Mouse (Mus musculus) MEL (cell line): Measurements from ENCODE around the gene Camta1. TPM values are rescaled to one million over a fixed set of nuclear protein-coding genes. Genes with fewer than 3 reads are reported as not detected.

ENCODE experiments used
- DNase-seq: peaks from one replicate; pipeline ENCODE4 v3.0.0; 2011; ENCODE audit warnings: low read depth, low spot score
- H3K27ac ChIP-seq: 2 replicates; pipeline ENCODE4 v1.5.1; 2012; ENCODE audit warnings: low read depth, mild to moderate bottlenecking, control low read depth, low read length, moderate library complexity; ENCODE audit not compliant: control insufficient read depth
- H3K27me3 ChIP-seq, 2 experiments: fragments of 150-350 bp in 1 of 2; sonication (generic) in 1 of 2; 2 replicates each; pipeline ENCODE4 v1.6.1; 2012; ENCODE audit warnings: low read length in 2 of 2, mild to moderate bottlenecking in 2 of 2, improper control_type of control experiment in 1 of 2, moderate library complexity in 1 of 2; ENCODE audit not compliant: insufficient read depth in 2 of 2, control insufficient read depth in 1 of 2
- H3K36me3 ChIP-seq, 2 experiments: 2 replicates each; pipeline ENCODE4 v1.6.1; 2012 to 2014; ENCODE audit warnings: low read length in 2 of 2, improper control_type of control experiment in 1 of 2, inconsistent platforms in 1 of 2, mild to moderate bottlenecking in 1 of 2; ENCODE audit not compliant: insufficient read depth in 2 of 2, control insufficient read depth in 1 of 2
- H3K4me1 ChIP-seq, 2 experiments: fragments of 150-350 bp in 1 of 2; sonication (generic) in 1 of 2; 2 replicates each; pipeline ENCODE4 v1.6.1; 2012; ENCODE audit warnings: low read length in 2 of 2, improper control_type of control experiment in 1 of 2, mild to moderate bottlenecking in 1 of 2; ENCODE audit not compliant: insufficient read depth in 2 of 2, control insufficient read depth in 1 of 2
- H3K4me3 ChIP-seq, 2 experiments: fragments of 150-350 bp in 1 of 2; sonication (generic) in 1 of 2; 2 replicates each; pipeline ENCODE4 v1.5.1; 2012; ENCODE audit warnings: low read depth in 2 of 2, low read length in 2 of 2, mild to moderate bottlenecking in 2 of 2, moderate library complexity in 2 of 2, control low read depth in 1 of 2, improper control_type of control experiment in 1 of 2; ENCODE audit not compliant: control insufficient read depth in 1 of 2, insufficient read depth in 1 of 2
- H3K79me2 ChIP-seq: 2 replicates; pipeline ENCODE4 v1.6.1; 2012; ENCODE audit warnings: mild to moderate bottlenecking, low read length, moderate library complexity; ENCODE audit not compliant: control insufficient read depth, poor library complexity, insufficient read depth
- H3K9ac ChIP-seq: 2 replicates; pipeline ENCODE4 v1.6.1; 2012; ENCODE audit warnings: low read depth, mild to moderate bottlenecking, control low read depth, low read length, moderate library complexity; ENCODE audit not compliant: control insufficient read depth, poor library complexity, severe bottlenecking
- H3K9me3 ChIP-seq: fragments of 150-350 bp; sonication (generic); replicated peaks from 2 replicates; pipeline ENCODE4 v1.6.1; 2012; ENCODE audit warnings: mild to moderate bottlenecking, low read length, improper control_type of control experiment, moderate library complexity; ENCODE audit not compliant: insufficient read depth
- BHLHE40 ChIP-seq: IDR thresholded peaks from 2 replicates; pipeline ENCODE4 v1.6.1; 2012; ENCODE audit warnings: low read depth, mild to moderate bottlenecking, inconsistent platforms, low read length, improper control_type of control experiment, borderline replicate concordance
- CHD2 ChIP-seq: IDR thresholded peaks from 2 replicates; pipeline ENCODE4 v1.6.1; 2011; ENCODE audit warnings: low read length, improper control_type of control experiment
- CTCF ChIP-seq, 3 experiments: IDR thresholded peaks in 2 of 3; conservative IDR thresholded peaks in 1 of 3; 2 replicates each; pipeline ENCODE4 v1.5.1; 2011 to 2012; ENCODE audit warnings: low read length in 3 of 3, low read depth in 2 of 3, mild to moderate bottlenecking in 2 of 3, improper control_type of control experiment in 1 of 3, inconsistent platforms in 1 of 3, mixed read lengths in 1 of 3, moderate library complexity in 1 of 3; ENCODE audit not compliant: control insufficient read depth in 1 of 3, insufficient read depth in 1 of 3, poor library complexity in 1 of 3, severe bottlenecking in 1 of 3
- E2F4 ChIP-seq: IDR thresholded peaks from 2 replicates; pipeline ENCODE4 v1.6.1; 2011; ENCODE audit warnings: low read depth, low read length, improper control_type of control experiment, borderline replicate concordance
- ELF1 ChIP-seq: IDR thresholded peaks from 2 replicates; pipeline ENCODE4 v1.6.1; 2014; ENCODE audit warnings: low read depth, mild to moderate bottlenecking, inconsistent platforms, low read length, improper control_type of control experiment, moderate library complexity
- MAX ChIP-seq: IDR thresholded peaks from 2 replicates; pipeline ENCODE4 v1.6.1; 2011; ENCODE audit warnings: low read length, improper control_type of control experiment
- MEF2A ChIP-seq: IDR thresholded peaks from 2 replicates; pipeline ENCODE4 v1.6.1; 2014; ENCODE audit warnings: low read depth, mild to moderate bottlenecking, inconsistent platforms, low read length, improper control_type of control experiment; ENCODE audit not compliant: poor library complexity, insufficient replicate concordance, severe bottlenecking; ENCODE audit errors: extremely low read depth
- MXI1 ChIP-seq: IDR thresholded peaks from 2 replicates; pipeline ENCODE4 v1.6.1; 2011; ENCODE audit warnings: mild to moderate bottlenecking, low read depth, low read length, improper control_type of control experiment
- MYC ChIP-seq: IDR thresholded peaks from 2 replicates; pipeline ENCODE4 v1.6.1; 2011; ENCODE audit warnings: low read depth, mild to moderate bottlenecking, low read length, improper control_type of control experiment, moderate library complexity
- NELFE ChIP-seq: IDR thresholded peaks from 2 replicates; pipeline ENCODE4 v1.6.1; 2011; ENCODE audit warnings: low read depth, low read length, improper control_type of control experiment
- POLR2A ChIP-seq, 2 experiments: IDR thresholded peaks; 2 replicates each; pipeline ENCODE4 v1.6.1; 2011 to 2012; ENCODE audit warnings: low read length in 2 of 2, mild to moderate bottlenecking in 2 of 2, control low read depth in 1 of 2, improper control_type of control experiment in 1 of 2, low read depth in 1 of 2, moderate library complexity in 1 of 2; ENCODE audit not compliant: control insufficient read depth in 1 of 2, insufficient read depth in 1 of 2, poor library complexity in 1 of 2
- RAD21 ChIP-seq: IDR thresholded peaks from 2 replicates; pipeline ENCODE4 v1.6.1; 2011; ENCODE audit warnings: mild to moderate bottlenecking, low read depth, low read length, improper control_type of control experiment
- SIN3A ChIP-seq: IDR thresholded peaks from 2 replicates; pipeline ENCODE4 v1.6.1; 2012; ENCODE audit warnings: low read length, improper control_type of control experiment, inconsistent platforms
- SMC3 ChIP-seq: IDR thresholded peaks from 2 replicates; pipeline ENCODE4 v1.6.1; 2011; ENCODE audit warnings: low read depth, low read length, improper control_type of control experiment
- TAL1 ChIP-seq: IDR thresholded peaks from 2 replicates; pipeline ENCODE4 v1.6.1; 2012; ENCODE audit warnings: mild to moderate bottlenecking, inconsistent platforms, low read length, moderate library complexity, mixed read lengths
- TCF12 ChIP-seq: IDR thresholded peaks from 2 replicates; pipeline ENCODE4 v1.6.1; 2014; ENCODE audit warnings: low read depth, mild to moderate bottlenecking, inconsistent platforms, low read length, improper control_type of control experiment, moderate library complexity
- ZNF384 ChIP-seq: IDR thresholded peaks from 2 replicates; pipeline ENCODE4 v1.6.1; 2012; ENCODE audit warnings: low read depth, mild to moderate bottlenecking, inconsistent platforms, low read length, improper control_type of control experiment
- polyA plus RNA-seq, 2 experiments: library from polyadenylated mRNA; stranded (reverse) in 1 of 2; unstranded in 1 of 2; fragments of >175 nt in 1 of 2; fragments of >200 nt in 1 of 2; gene quantifications; 2 replicates each; pipeline versions ENCODE4 v1.2.1 to v1.2.4; 2012; ENCODE audit warnings: low replicate concordance in 2 of 2, low read depth in 1 of 2; ENCODE audit not compliant: insufficient read length in 2 of 2, insufficient read depth in 1 of 2, missing spikeins in 1 of 2
- total RNA-seq: library from RNA; depleted of rRNA; stranded (reverse); fragments of 300-350 nt; gene quantifications from 2 replicates; pipeline ENCODE4 v1.2.3, GENCODE M21; 2012

The Camta1 gene
- total and polyA plus RNA-seq, 3 experiments, result 28.2 to 87.5 TPM; not detected in 1

DNA sequence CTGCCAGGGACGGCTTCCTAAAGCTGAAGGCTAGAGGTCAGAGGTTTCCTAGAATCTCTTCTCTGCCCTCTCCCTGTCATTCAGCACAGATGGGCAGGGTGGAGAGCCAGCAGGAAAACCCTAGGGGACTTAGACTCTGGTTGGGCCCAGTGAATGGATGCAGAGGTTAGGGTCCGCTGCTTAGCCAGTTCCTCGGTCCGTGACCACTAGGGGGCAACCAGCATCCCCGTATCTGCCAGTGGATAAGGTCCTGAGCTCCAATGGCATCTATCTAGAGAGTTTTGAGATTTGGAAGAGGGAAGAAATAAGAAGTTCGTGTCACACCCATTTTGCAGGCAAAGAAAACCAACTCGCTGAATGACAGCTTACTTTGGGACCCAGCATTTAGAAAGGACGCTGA lies 251.4 kb downstream of the Camta1 start:
- no peaks in the 10 kb centered on the region for H3K27me3 ChIP-seq
- no peaks in the 10 kb centered on the region for H3K4me1 ChIP-seq
- no peak overlapping the region for H3K4me3 ChIP-seq
- H3K36me3 ChIP-seq, result no peaks in the 10 kb centered on the region
- no peaks in the 10 kb centered on the region for H3K79me2 ChIP-seq
- no peaks in the 10 kb centered on the region for H3K9me3 ChIP-seq
- H3K9ac ChIP-seq, result no peak overlapping the region
- H3K27ac ChIP-seq, result no peak overlapping the region
- peak; percentile 6 for DNase-seq
- no peak for TF ChIP-seq MYC
- peak; percentile 20; the same call in 1 of the 2 replicates for TF ChIP-seq SMC3
- peak; percentile 10 for TF ChIP-seq RAD21
- TF ChIP-seq CTCF (IDR thresholded peaks at IDR 0.05 in 2 of 3, conservative IDR thresholded peaks at IDR 0.05 in 1 of 3; ENCODE audit: control insufficient read depth in 1 of 3, insufficient read depth in 1 of 3, low read depth in 2 of 3, low read length in 3 of 3, poor library complexity in 1 of 3, severe bottlenecking in 1 of 3), result peak; percentile 10 to 45 (median 20); a peak in 4 of 6 replicates
- no peak for TF ChIP-seq BHLHE40

GRCm38 (mm10) chr4:151604907-151605306 lies 256.8 kb downstream of the Camta1 start:
- Histone ChIP-seq H3K4me3 (no peak overlapping the region), H3K79me2 (no peaks in the 10 kb centered on the region), H3K36me3 (no peaks in the 10 kb centered on the region), H3K9me3 (no peaks in the 10 kb centered on the region), H3K9ac (no peak overlapping the region), H3K4me1 (no peaks in the 10 kb centered on the region), H3K27ac (no peak overlapping the region), H3K27me3 (no peaks in the 10 kb centered on the region)
- peak; percentile 77; the same call in 1 of the 2 replicates for TF ChIP-seq SIN3A
- peak; percentile 13; the same call in 1 of the 2 replicates for TF ChIP-seq MXI1
- no peak for TF ChIP-seq CHD2
- peak; percentile 66 for DNase-seq

- no peak overlapping the region for H3K4me3 ChIP-seq
- no peaks in the 10 kb centered on the region for H3K27me3 ChIP-seq
- no peaks in the 10 kb centered on the region for H3K9me3 ChIP-seq
- H3K4me1 ChIP-seq, result no peaks in the 10 kb centered on the region
- H3K79me2 ChIP-seq, result no peaks in the 10 kb centered on the region
- DNase-seq, result peak; percentile 54
- H3K27ac ChIP-seq, result no peak overlapping the region
- no peak overlapping the region for H3K9ac ChIP-seq
- no peaks in the 10 kb centered on the region for H3K36me3 ChIP-seq
- TF ChIP-seq RAD21 (no peak), NELFE (no peak), TAL1 (no peak), CTCF (IDR thresholded peaks at IDR 0.05 in 2 of 3, conservative IDR thresholded peaks at IDR 0.05 in 1 of 3; ENCODE audit: control insufficient read depth in 1 of 3, insufficient read depth in 1 of 3, low read depth in 2 of 3, low read length in 3 of 3, poor library complexity in 1 of 3, severe bottlenecking in 1 of 3) (no peak), E2F4 (no peak), POLR2A (IDR thresholded peaks at IDR 0.05; ENCODE audit: control insufficient read depth in 1 of 2, insufficient read depth in 1 of 2, low read depth in 1 of 2, low read length in 2 of 2, poor library complexity in 1 of 2) (no peak), MXI1 (peak; percentile 92), MAX (no peak), MEF2A (no peak), SMC3 (no peak), TCF12 (no peak), SIN3A (peak; percentile 94), ELF1 (no peak), CHD2 (no peak), ZNF384 (no peak)
Measured at GRCm38 (mm10) chr4:151604481-151604880, 257.2 kb downstream of the Camta1 start.
